Mouse (Mus musculus): ENCODE results near the gene Jazf1. TPM values are rescaled to one million over a fixed set of nuclear protein-coding genes. Genes with fewer than 3 reads are reported as not detected.

Gene Jazf1
- total and polyA plus RNA-seq, 2 experiments, result 0.48 to 0.74 TPM

DNA sequence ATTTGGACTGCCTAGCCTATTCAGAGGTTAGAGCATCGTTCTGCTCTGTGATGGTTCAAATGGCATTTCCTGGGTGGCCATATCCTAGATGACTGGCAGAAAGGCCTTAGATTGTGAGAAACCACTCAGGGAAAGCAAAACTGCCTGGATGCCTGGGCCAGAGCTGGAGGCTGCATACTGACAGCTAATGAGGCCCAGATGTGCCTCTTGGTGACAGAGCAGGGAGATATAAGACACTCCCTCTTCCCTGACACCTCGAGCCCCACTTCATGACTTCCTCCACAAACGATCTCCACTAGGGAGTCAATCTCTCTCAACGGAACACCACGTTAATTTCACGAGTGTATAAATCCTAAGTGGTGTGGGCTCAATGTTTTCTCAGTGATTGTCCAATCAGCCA lies 207.7 kb downstream of the Jazf1 start:
- Histone ChIP-seq H3K79me2 (ENCODE audit: control insufficient read depth, insufficient read depth, low read length) (no peaks in the 10 kb centered on the region), H3K9ac (ENCODE audit: low read depth, low read length) (no peak overlapping the region), H3K4me3 (ENCODE audit: insufficient read depth, low read depth, low read length) (no peak overlapping the region), H3K27ac (replicated peaks; ENCODE audit: insufficient read depth, low read depth, low read length) (no peak overlapping the region), H3K36me3 (ENCODE audit: control insufficient read depth, insufficient read depth, low read length) (no peaks in the 10 kb centered on the region), H3K27me3 (ENCODE audit: control insufficient read depth, insufficient read depth, low read length) (no peaks in the 10 kb centered on the region), H3K4me1 (ENCODE audit: control insufficient read depth, insufficient read depth, low read length) (no peaks in the 10 kb centered on the region; the same call in 1 of the 2 replicates)
- DNase-seq (ENCODE audit: extremely low read depth, low read depth, low spot score), result no peak
- no peak for TF ChIP-seq POLR2A (IDR thresholded peaks at IDR 0.05; ENCODE audit: extremely low read depth, insufficient read depth, low read length)
- no peak for TF ChIP-seq CTCF (IDR thresholded peaks at IDR 0.05; ENCODE audit: low read depth, low read length)
- 73% methylated on average over 6 of the region's 6 CpGs for WGBS

DNA sequence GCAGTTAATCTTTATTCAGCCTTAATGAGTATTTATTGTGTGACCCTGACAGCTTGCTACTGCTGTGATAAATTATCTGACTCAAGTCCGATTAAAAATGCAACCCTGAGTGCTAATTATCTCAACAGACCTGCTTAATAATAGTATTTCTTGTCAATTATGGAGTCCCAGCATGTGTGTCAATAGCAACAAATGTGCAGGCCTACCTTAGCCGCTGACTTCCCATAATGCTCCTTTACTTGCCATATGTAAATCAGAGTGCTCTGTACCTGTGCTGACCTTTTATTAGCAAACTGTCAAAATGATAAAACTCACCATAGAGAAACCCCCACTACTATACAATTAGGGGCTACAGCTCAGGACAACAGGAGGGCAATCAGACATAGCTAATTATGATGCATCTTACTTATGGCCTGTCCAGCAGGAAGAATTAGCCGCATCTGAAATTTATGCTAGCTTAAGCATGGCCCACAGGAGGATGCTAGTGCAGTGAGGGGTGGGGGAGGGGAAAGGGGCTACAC lies 209.5 kb downstream of the Jazf1 start:
- no peak overlapping the region for H3K4me3 ChIP-seq (ENCODE audit: insufficient read depth, low read depth, low read length)
- no peaks in the 10 kb centered on the region for H3K79me2 ChIP-seq (ENCODE audit: control insufficient read depth, insufficient read depth, low read length)
- no peaks in the 10 kb centered on the region; the same call in 1 of the 2 replicates for H3K4me1 ChIP-seq (ENCODE audit: control insufficient read depth, insufficient read depth, low read length)
- no peak overlapping the region for H3K27ac ChIP-seq (replicated peaks; ENCODE audit: insufficient read depth, low read depth, low read length)
- H3K9ac ChIP-seq (ENCODE audit: low read depth, low read length), result no peak overlapping the region
- no peaks in the 10 kb centered on the region for H3K27me3 ChIP-seq (ENCODE audit: control insufficient read depth, insufficient read depth, low read length)
- no peak for TF ChIP-seq POLR2A (IDR thresholded peaks at IDR 0.05; ENCODE audit: extremely low read depth, insufficient read depth, low read length)
- no peak for TF ChIP-seq CTCF (IDR thresholded peaks at IDR 0.05; ENCODE audit: low read depth, low read length)
- 83% methylated on average over 3 of the region's 3 CpGs for WGBS
- no peaks in the 10 kb centered on the region for H3K36me3 ChIP-seq (ENCODE audit: control insufficient read depth, insufficient read depth, low read length)
- no peak for DNase-seq (ENCODE audit: extremely low read depth, low read depth, low spot score)

DNA sequence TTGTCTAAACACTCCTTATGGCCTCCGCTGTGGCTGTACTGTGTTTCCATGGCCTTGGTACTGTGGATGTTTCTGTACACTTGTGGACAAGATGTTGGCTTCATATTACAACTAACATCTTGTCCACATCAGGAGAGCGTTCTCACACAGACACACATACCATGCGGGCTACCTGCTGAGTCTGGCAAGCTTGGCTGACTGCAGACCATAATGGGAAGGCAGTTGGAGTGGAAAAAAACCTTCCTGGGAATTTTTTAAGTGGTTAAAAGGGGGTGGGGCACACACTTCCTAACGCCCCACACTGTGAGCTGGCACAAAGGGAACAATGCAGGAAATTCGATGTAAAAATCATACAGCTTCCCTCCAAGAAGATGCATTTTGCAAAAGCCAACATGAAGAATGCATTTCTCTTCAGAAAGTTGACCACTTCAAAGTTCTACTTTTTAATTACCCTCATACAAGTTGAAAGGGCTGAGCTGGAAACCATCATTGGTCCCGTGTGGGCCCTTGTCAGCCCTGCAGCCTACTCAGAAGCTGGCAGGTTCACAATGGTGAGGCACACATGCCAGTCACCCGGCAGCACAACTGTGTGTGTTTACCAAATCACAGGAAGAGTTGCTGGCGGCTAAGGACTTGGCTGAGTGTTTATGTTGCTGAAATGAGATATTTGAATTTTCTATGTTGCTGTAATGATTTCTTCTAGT lies 215.9 kb downstream of the Jazf1 start:
- no peak overlapping the region for H3K4me3 ChIP-seq (ENCODE audit: insufficient read depth, low read depth, low read length)
- 84% methylated on average over 8 of the region's 8 CpGs for WGBS

DNA sequence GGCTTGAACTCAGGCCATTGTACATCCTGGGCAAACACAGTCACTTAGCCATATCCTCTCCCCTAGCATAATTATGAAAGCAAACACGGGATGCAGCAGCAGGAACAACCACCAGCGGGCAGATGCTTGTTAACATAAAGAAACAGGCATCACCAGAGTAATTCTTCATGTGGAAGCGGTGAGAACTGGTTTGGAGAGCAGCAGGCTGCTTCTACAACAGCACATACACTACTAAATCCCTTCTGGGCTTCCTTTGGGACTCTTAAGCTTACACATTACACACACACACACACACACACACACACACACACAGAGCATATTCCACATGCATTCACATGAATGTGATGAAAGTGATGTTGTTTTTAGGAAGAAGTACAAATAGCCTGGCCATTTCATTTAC lies 216.5 kb downstream of the Jazf1 start:
- no peak for DNase-seq (ENCODE audit: extremely low read depth, low read depth, low spot score)
- WGBS, result 79% methylated on average over 3 of the region's 3 CpGs
- no peaks in the 10 kb centered on the region for H3K27me3 ChIP-seq (ENCODE audit: control insufficient read depth, insufficient read depth, low read length)
- no peak for TF ChIP-seq POLR2A (IDR thresholded peaks at IDR 0.05; ENCODE audit: extremely low read depth, insufficient read depth, low read length)
- no peak for TF ChIP-seq CTCF (IDR thresholded peaks at IDR 0.05; ENCODE audit: low read depth, low read length)
- no peak overlapping the region for H3K4me3 ChIP-seq (ENCODE audit: insufficient read depth, low read depth, low read length)
- H3K79me2 ChIP-seq (ENCODE audit: control insufficient read depth, insufficient read depth, low read length), result no peaks in the 10 kb centered on the region
- H3K36me3 ChIP-seq (ENCODE audit: control insufficient read depth, insufficient read depth, low read length), result no peaks in the 10 kb centered on the region
- H3K9ac ChIP-seq (ENCODE audit: low read depth, low read length), result no peak overlapping the region
- no peak overlapping the region for H3K27ac ChIP-seq (replicated peaks; ENCODE audit: insufficient read depth, low read depth, low read length)
- H3K4me1 ChIP-seq (ENCODE audit: control insufficient read depth, insufficient read depth, low read length), result no peaks in the 10 kb centered on the region

More for the DNA sequence above, 215.9 kb downstream of the Jazf1 start:
- Histone ChIP-seq H3K27me3 (ENCODE audit: control insufficient read depth, insufficient read depth, low read length) (no peaks in the 10 kb centered on the region), H3K27ac (replicated peaks; ENCODE audit: insufficient read depth, low read depth, low read length) (no peak overlapping the region), H3K9ac (ENCODE audit: low read depth, low read length) (no peak overlapping the region), H3K36me3 (ENCODE audit: control insufficient read depth, insufficient read depth, low read length) (no peaks in the 10 kb centered on the region), H3K4me1 (ENCODE audit: control insufficient read depth, insufficient read depth, low read length) (no peaks in the 10 kb centered on the region), H3K79me2 (ENCODE audit: control insufficient read depth, insufficient read depth, low read length) (no peaks in the 10 kb centered on the region)
- DNase-seq (ENCODE audit: extremely low read depth, low read depth, low spot score), result no peak
- TF ChIP-seq CTCF (IDR thresholded peaks at IDR 0.05; ENCODE audit: low read depth, low read length), result no peak
- TF ChIP-seq POLR2A (IDR thresholded peaks at IDR 0.05; ENCODE audit: extremely low read depth, insufficient read depth, low read length), result no peak

DNA sequence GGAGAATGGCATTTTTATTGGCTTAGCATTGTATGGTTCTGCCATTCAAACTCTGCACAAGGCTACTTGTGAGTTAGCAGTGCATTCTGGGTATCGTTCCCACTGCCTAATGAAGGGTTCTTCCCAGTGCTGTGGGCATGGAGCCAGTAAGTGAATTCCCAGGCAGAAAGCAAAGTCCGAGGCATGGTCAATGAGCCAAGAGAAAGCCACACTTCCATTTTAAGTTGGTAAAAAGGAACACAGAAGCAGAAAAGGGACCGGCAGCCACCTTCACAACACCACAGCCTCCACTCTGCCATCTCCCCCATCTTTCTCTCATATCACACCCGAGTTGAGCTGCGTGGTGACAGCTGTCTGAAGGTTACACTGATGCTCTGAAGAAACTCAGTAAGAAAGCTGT lies 217.4 kb downstream of the Jazf1 start:
- Histone ChIP-seq H3K27me3 (ENCODE audit: control insufficient read depth, insufficient read depth, low read length) (no peaks in the 10 kb centered on the region), H3K9ac (ENCODE audit: low read depth, low read length) (no peak overlapping the region), H3K36me3 (ENCODE audit: control insufficient read depth, insufficient read depth, low read length) (no peaks in the 10 kb centered on the region), H3K79me2 (ENCODE audit: control insufficient read depth, insufficient read depth, low read length) (no peaks in the 10 kb centered on the region), H3K4me1 (ENCODE audit: control insufficient read depth, insufficient read depth, low read length) (no peaks in the 10 kb centered on the region), H3K4me3 (ENCODE audit: insufficient read depth, low read depth, low read length) (no peak overlapping the region), H3K27ac (replicated peaks; ENCODE audit: insufficient read depth, low read depth, low read length) (no peak overlapping the region)
- no peak for DNase-seq (ENCODE audit: extremely low read depth, low read depth, low spot score)
- TF ChIP-seq POLR2A (IDR thresholded peaks at IDR 0.05; ENCODE audit: extremely low read depth, insufficient read depth, low read length), result no peak
- TF ChIP-seq CTCF (IDR thresholded peaks at IDR 0.05; ENCODE audit: low read depth, low read length), result no peak
- WGBS, result 68% methylated on average over 5 of the region's 5 CpGs

DNA sequence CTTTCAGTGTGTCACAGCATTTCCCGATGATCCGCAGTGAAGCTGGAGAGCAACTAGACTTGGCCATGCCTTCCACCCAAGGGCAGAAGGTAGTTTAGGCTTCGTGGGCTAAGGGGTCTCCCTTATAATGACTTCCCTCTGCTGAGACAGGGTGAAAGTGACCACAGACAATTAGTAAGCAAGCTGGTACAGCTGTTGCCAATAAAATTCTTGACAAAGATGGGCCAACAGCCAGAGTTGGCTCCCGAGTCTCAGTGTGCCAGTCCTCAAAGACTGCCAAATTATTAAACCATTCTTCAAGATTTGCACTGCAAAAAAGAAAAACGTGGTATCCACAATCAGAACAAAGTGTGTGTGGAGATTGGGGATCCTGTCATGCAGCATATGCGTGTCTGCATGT lies 220.2 kb downstream of the Jazf1 start:
- Histone ChIP-seq H3K4me3 (ENCODE audit: insufficient read depth, low read depth, low read length) (no peak overlapping the region), H3K27me3 (ENCODE audit: control insufficient read depth, insufficient read depth, low read length) (no peaks in the 10 kb centered on the region), H3K9ac (ENCODE audit: low read depth, low read length) (no peak overlapping the region), H3K79me2 (ENCODE audit: control insufficient read depth, insufficient read depth, low read length) (no peaks in the 10 kb centered on the region), H3K4me1 (ENCODE audit: control insufficient read depth, insufficient read depth, low read length) (no peaks in the 10 kb centered on the region), H3K36me3 (ENCODE audit: control insufficient read depth, insufficient read depth, low read length) (no peaks in the 10 kb centered on the region), H3K27ac (replicated peaks; ENCODE audit: insufficient read depth, low read depth, low read length) (no peak overlapping the region)
- WGBS, result 82% methylated on average over 6 of the region's 6 CpGs
- TF ChIP-seq POLR2A (IDR thresholded peaks at IDR 0.05; ENCODE audit: extremely low read depth, insufficient read depth, low read length) (no peak), CTCF (IDR thresholded peaks at IDR 0.05; ENCODE audit: low read depth, low read length) (no peak)
- DNase-seq (ENCODE audit: extremely low read depth, low read depth, low spot score), result no peak
